Mouse (Mus musculus): Measurements from ENCODE around the gene Cnn1. TPM values are rescaled to one million over a fixed set of nuclear protein-coding genes. Genes with fewer than 3 reads are reported as not detected.

The Cnn1 gene
- total RNA-seq, 2 experiments from 2014 or later = 38.1 to 39.3 TPM

- no peak for DNase-seq
Observed at GRCm38 (mm10) chr9:22157516-22158265, 58.7 kb downstream of the Cnn1 start.

Small RNA genes lying within 50 kb of the gene (microRNA-seq; reads per million reads assigned to microRNA genes)
- gene Mir7084 = 0.82 to 1.4 reads per million in 2 experiments

Other genes with a start within 250 kb of the Cnn1 start
- 10 to 100 TPM; 61.4 to 70.0 TPM for gene Dock6, start 246.6 kb upstream of the Cnn1 start, total RNA-seq (2021)
- gene Rab3d, start 181.0 kb upstream of the Cnn1 start, total RNA-seq (2021) = 10 to 100 TPM in 1 of 2 experiments, 1 to 10 TPM in 1; 8.9 to 10.3 TPM
- gene Ccdc159, start 171.7 kb upstream of the Cnn1 start, total RNA-seq (2021) = 1 to 10 TPM in 1 of 2 experiments, under 1 TPM in 1; 0.83 to 1.2 TPM
- gene Tmem205, start 171.7 kb upstream of the Cnn1 start, total RNA-seq (2021) = 10 to 100 TPM; 20.1 to 21.3 TPM
- 1 to 10 TPM; 3.0 to 3.1 TPM for gene Plppr2, start 162.2 kb upstream of the Cnn1 start, total RNA-seq (2021)
- gene Swsap1, start 143.5 kb upstream of the Cnn1 start, total RNA-seq (2021) = 1 to 10 TPM; 8.8 to 9.0 TPM
- gene Epor, start 135.7 kb upstream of the Cnn1 start, total RNA-seq (2021) = 1 to 10 TPM; 1.7 to 2.1 TPM
- gene Rgl3, start 109.8 kb upstream of the Cnn1 start, total RNA-seq (2021) = under 1 TPM; 0.71 to 0.97 TPM
- gene Ccdc151, start 96.6 kb upstream of the Cnn1 start, total RNA-seq (2021) = not detected
- gene Prkcsh, start 96.4 kb upstream of the Cnn1 start, total RNA-seq (2021) = 10 to 100 TPM; 69.8 to 73.7 TPM
- gene Elavl3, start 47.2 kb upstream of the Cnn1 start, total RNA-seq (2021) = under 1 TPM; 0.47 to 0.52 TPM
- under 1 TPM in 1 of 2 experiments, not detected in 1; 0.92 TPM for gene Gm49318, start 28.0 kb upstream of the Cnn1 start, total RNA-seq (2021)
- gene Zfp653, start 27.8 kb upstream of the Cnn1 start, total RNA-seq (2021) = 1 to 10 TPM; 8.4 to 9.0 TPM
- gene Ecsit, start 13.8 kb upstream of the Cnn1 start, total RNA-seq (2021) = 10 to 100 TPM; 69.4 to 69.6 TPM
- gene Elof1, start 18.0 kb downstream of the Cnn1 start, total RNA-seq (2021) = 10 to 100 TPM; 60.1 to 63.4 TPM
- gene Acp5, start 36.5 kb downstream of the Cnn1 start, total RNA-seq (2021) = 1 to 10 TPM in 1 of 2 experiments, under 1 TPM in 1; 0.71 to 1.6 TPM
- 10 to 100 TPM; 31.0 to 31.9 TPM for gene Pigyl, start 57.6 kb downstream of the Cnn1 start, total RNA-seq (2021)
- gene Zfp872, start 88.9 kb downstream of the Cnn1 start, total RNA-seq (2021) = under 1 TPM; 0.14 to 0.18 TPM
- gene Zfp809, start 126.5 kb downstream of the Cnn1 start, total RNA-seq (2021) = 10 to 100 TPM; 28.1 to 28.4 TPM
- gene Zfp599, start 160.7 kb downstream of the Cnn1 start, total RNA-seq (2021) = 1 to 10 TPM; 2.0 to 2.5 TPM
- gene Zfp810, start 208.4 kb downstream of the Cnn1 start, total RNA-seq (2021) = 10 to 100 TPM; 15.5 to 16.0 TPM

Measured in heart, postnatal 4 days (tissue).